Mouse (Mus musculus) liver, embryonic 16.5 days (tissue): ENCODE results near the gene Pcdh19. TPM values are rescaled to one million over a fixed set of nuclear protein-coding genes. Genes with fewer than 3 reads are reported as not detected.

Experiments
- ATAC-seq: fragments of 200-750 bp; cut with Nextera tagmentation; 2 replicates; pipeline ENCODE4 v1.8.0; 2017; ENCODE audit warnings: low read depth, mild to moderate bottlenecking, moderate number of reproducible peaks, moderate library complexity
- H3K27ac ChIP-seq: fragments of 300-500 bp; sonication (generic); 2 replicates; pipeline ENCODE4 v1.5.1; 2014; ENCODE audit warnings: mild to moderate bottlenecking, low read length
- H3K27me3 ChIP-seq: fragments of 300-500 bp; sonication (generic); 2 replicates; pipeline ENCODE4 v1.6.1; 2014; ENCODE audit warnings: low read depth, low read length, mixed read lengths; ENCODE audit not compliant: control insufficient read depth, insufficient read depth
- H3K36me3 ChIP-seq: fragments of 300-500 bp; sonication (generic); 2 replicates; pipeline ENCODE4 v1.6.1; 2014; ENCODE audit warnings: mild to moderate bottlenecking; ENCODE audit not compliant: control insufficient read depth, insufficient read depth
- H3K4me1 ChIP-seq: fragments of 300-500 bp; sonication (generic); 2 replicates; pipeline ENCODE4 v1.6.1; 2014; ENCODE audit warnings: low read depth, low read length, mixed read lengths; ENCODE audit not compliant: control insufficient read depth
- H3K4me2 ChIP-seq: fragments of 300-500 bp; sonication (generic); 2 replicates; pipeline ENCODE4 v1.6.1; 2014; ENCODE audit warnings: low read depth, low read length, mixed read lengths
- H3K4me3 ChIP-seq: fragments of 300-500 bp; sonication (generic); 2 replicates; pipeline ENCODE4 v1.5.1; 2014; ENCODE audit warnings: low read depth, mild to moderate bottlenecking, low read length
- H3K9ac ChIP-seq: fragments of 300-500 bp; sonication (generic); 2 replicates; pipeline ENCODE4 v1.6.1; 2014; ENCODE audit warnings: low read depth, low read length
- H3K9me3 ChIP-seq: fragments of 300-500 bp; sonication (generic); replicated peaks from 2 replicates; pipeline ENCODE4 v1.6.1; 2016; ENCODE audit warnings: low read length; ENCODE audit not compliant: control insufficient read depth
- WGBS: fragments of 180-500 bp; shearing (Covaris S2); extraction: QIAGEN DNeasy Blood & Tissue Kit; methylation state at CpG from one replicate; pipeline ENCODE4 v1.1.7; 2014; ENCODE audit not compliant: insufficient replicate concordance; 5-methylcytosine and 5-hydroxymethylcytosine counted together
- polyA plus RNA-seq: library from polyadenylated mRNA; unstranded; fragments of >200 nt; fragmentation: Nextera tagmentation; extraction: Ambion mirVana; gene quantifications from 2 replicates; pipeline ENCODE4 v1.2.1, GENCODE M21; 2015

Pcdh19 gene
- polyA plus RNA-seq, 1 experiment from 2014 or later, result 0.33 TPM

- H3K9me3 ChIP-seq, result no peaks in the 10 kb centered on the region
- WGBS, result 17% methylated on average over 2 of the region's 2 CpGs
- no peak for ATAC-seq
These were observed 3.6 kb upstream of the Pcdh19 start for GRCm38 (mm10) chrX:133692392-133692790.

GRCm38 (mm10) chrX:133691581-133692391, 3.0 kb upstream of the Pcdh19 start:
- H3K27ac ChIP-seq, result no peak overlapping the region
- H3K36me3 ChIP-seq, result no peaks in the 10 kb centered on the region
- 0 out of 2 replicates have a peak overlapping the region, but pooled peaks have one; percentile 17 for H3K4me2 ChIP-seq
- no peaks in the 10 kb centered on the region for H3K9me3 ChIP-seq
- H3K4me3 ChIP-seq, result no peak overlapping the region
- H3K27me3 ChIP-seq, result peaks cover 44% of the 10 kb centered on the region
- 12% methylated on average over 12 of the region's 12 CpGs for WGBS
- no peak overlapping the region for H3K9ac ChIP-seq
- ATAC-seq, result no peak
- H3K4me1 ChIP-seq, result no peaks in the 10 kb centered on the region

More at GRCm38 (mm10) chrX:133692392-133692790, 3.6 kb upstream of the Pcdh19 start:
- H3K4me1 ChIP-seq, result no peaks in the 10 kb centered on the region
- no peaks in the 10 kb centered on the region for H3K36me3 ChIP-seq
- H3K4me2 ChIP-seq, result no peak overlapping the region
- H3K27ac ChIP-seq, result no peak overlapping the region
- H3K9ac ChIP-seq, result no peak overlapping the region
- no peak overlapping the region for H3K4me3 ChIP-seq
- H3K27me3 ChIP-seq, result peaks cover 38% of the 10 kb centered on the region

- Histone ChIP-seq H3K27ac (no peak overlapping the region), H3K4me3 (no peak overlapping the region), H3K4me1 (no peaks in the 10 kb centered on the region), H3K27me3 (peaks cover 54% of the 10 kb centered on the region), H3K9me3 (no peaks in the 10 kb centered on the region), H3K4me2 (no peak overlapping the region), H3K36me3 (no peaks in the 10 kb centered on the region), H3K9ac (no peak overlapping the region)
- WGBS, result 12% methylated on average over 11 of the region's 11 CpGs
- no peak for ATAC-seq
These were observed 2.0 kb upstream of the Pcdh19 start for GRCm38 (mm10) chrX:133690822-133691221.

GRCm38 (mm10) chrX:133689576-133690250, 926 bp upstream of the Pcdh19 start:
- no peaks in the 10 kb centered on the region for H3K36me3 ChIP-seq
- 29% methylated on average over 35 of the region's 35 CpGs for WGBS
- H3K27me3 ChIP-seq, result peaks cover 64% of the 10 kb centered on the region
- H3K27ac ChIP-seq, result no peak overlapping the region
- ATAC-seq, result no peak
- H3K4me1 ChIP-seq, result no peaks in the 10 kb centered on the region
- no peak overlapping the region for H3K9ac ChIP-seq
- H3K9me3 ChIP-seq, result no peaks in the 10 kb centered on the region
- no peak overlapping the region for H3K4me3 ChIP-seq
- no peak overlapping the region for H3K4me2 ChIP-seq

- H3K36me3 ChIP-seq, result no peaks in the 10 kb centered on the region
- no peaks in the 10 kb centered on the region for H3K4me1 ChIP-seq
- no peaks in the 10 kb centered on the region for H3K9me3 ChIP-seq
- no peak for ATAC-seq
- H3K4me3 ChIP-seq, result peak overlapping the region; percentile 40
- no peak overlapping the region for H3K27ac ChIP-seq
- peaks cover 66% of the 10 kb centered on the region for H3K27me3 ChIP-seq
- WGBS, result 13% methylated on average over 25 of the region's 31 CpGs
- H3K9ac ChIP-seq, result no peak overlapping the region
- H3K4me2 ChIP-seq, result peak overlapping the region; percentile 56
These were observed 631 bp downstream of the Pcdh19 start for GRCm38 (mm10) chrX:133688156-133688555.

- H3K4me1 ChIP-seq, result no peaks in the 10 kb centered on the region
- WGBS, result 19% methylated on average over 19 of the region's 37 CpGs
- no peaks in the 10 kb centered on the region for H3K9me3 ChIP-seq
- peak overlapping the region; percentile 56 for H3K4me2 ChIP-seq
- no peak overlapping the region for H3K27ac ChIP-seq
- no peak overlapping the region for H3K9ac ChIP-seq
- H3K36me3 ChIP-seq, result no peaks in the 10 kb centered on the region
- H3K4me3 ChIP-seq, result peak overlapping the region; percentile 40
- ATAC-seq, result no peak
- H3K27me3 ChIP-seq, result peaks cover 66% of the 10 kb centered on the region
These were observed 1.1 kb downstream of the Pcdh19 start for GRCm38 (mm10) chrX:133687666-133688151.

- H3K4me3 ChIP-seq, result peak overlapping the region; percentile 40
- WGBS, result 26% methylated on average over 52 of the region's 55 CpGs
- H3K9ac ChIP-seq, result no peak overlapping the region
- no peaks in the 10 kb centered on the region for H3K36me3 ChIP-seq
- H3K4me2 ChIP-seq, result peak overlapping the region; percentile 56
- H3K4me1 ChIP-seq, result no peaks in the 10 kb centered on the region
- no peaks in the 10 kb centered on the region for H3K9me3 ChIP-seq
- peaks cover 66% of the 10 kb centered on the region for H3K27me3 ChIP-seq
- no peak for ATAC-seq
- no peak overlapping the region for H3K27ac ChIP-seq
These were observed 2.1 kb downstream of the Pcdh19 start for GRCm38 (mm10) chrX:133686533-133687311.

GRCm38 (mm10) chrX:133685572-133685971, 3.2 kb downstream of the Pcdh19 start:
- Histone ChIP-seq H3K4me1 (no peaks in the 10 kb centered on the region), H3K9ac (no peak overlapping the region), H3K4me3 (no peak overlapping the region), H3K4me2 (no peak overlapping the region), H3K27ac (no peak overlapping the region), H3K27me3 (peaks cover 57% of the 10 kb centered on the region), H3K36me3 (no peaks in the 10 kb centered on the region), H3K9me3 (no peaks in the 10 kb centered on the region)
- whole genome bisulfite sequencing, result 39% methylated on average over 12 of the region's 12 CpGs
- no peak for ATAC-seq
